Mouse (Mus musculus) erythroblast, embryonic 14.5 days (primary cell): ENCODE data around the gene Ppp4c.

Source experiments
- GATA1 ChIP-seq: IDR thresholded peaks from 2 replicates; pipeline ENCODE4 v1.6.1; 2012; ENCODE audit warnings: low read length, inconsistent platforms, mixed read lengths
- TAL1 ChIP-seq: IDR thresholded peaks from 3 replicates; pipeline ENCODE4 v1.6.1; 2012; ENCODE audit warnings: low read length, inconsistent platforms, mixed read lengths

GRCm38 (mm10) chr7:126822741-126823140 lies 30.4 kb upstream of the Ppp4c start:
- TF ChIP-seq GATA1 (no peak), TAL1 (no peak)
